Mouse (Mus musculus): ENCODE data around the gene Riiad1. TPM values are rescaled to one million over a fixed set of nuclear protein-coding genes. Genes with fewer than 3 reads are reported as not detected.

Gene Riiad1
- 1 to 10 TPM; 1.8 to 2.2 TPM for total RNA-seq (2021)
- long read RNA-seq, experiment 1, partial matches to known transcripts = 4 of 4 reads
- long read RNA-seq, experiment 1, other reads (novel, unspliced or antisense) = 0 of 4 reads
- long read RNA-seq, experiment 2, partial matches to known transcripts = 2 of 3 reads
- long read RNA-seq, experiment 2, other reads (novel, unspliced or antisense) = 1 of 3 reads

DNA sequence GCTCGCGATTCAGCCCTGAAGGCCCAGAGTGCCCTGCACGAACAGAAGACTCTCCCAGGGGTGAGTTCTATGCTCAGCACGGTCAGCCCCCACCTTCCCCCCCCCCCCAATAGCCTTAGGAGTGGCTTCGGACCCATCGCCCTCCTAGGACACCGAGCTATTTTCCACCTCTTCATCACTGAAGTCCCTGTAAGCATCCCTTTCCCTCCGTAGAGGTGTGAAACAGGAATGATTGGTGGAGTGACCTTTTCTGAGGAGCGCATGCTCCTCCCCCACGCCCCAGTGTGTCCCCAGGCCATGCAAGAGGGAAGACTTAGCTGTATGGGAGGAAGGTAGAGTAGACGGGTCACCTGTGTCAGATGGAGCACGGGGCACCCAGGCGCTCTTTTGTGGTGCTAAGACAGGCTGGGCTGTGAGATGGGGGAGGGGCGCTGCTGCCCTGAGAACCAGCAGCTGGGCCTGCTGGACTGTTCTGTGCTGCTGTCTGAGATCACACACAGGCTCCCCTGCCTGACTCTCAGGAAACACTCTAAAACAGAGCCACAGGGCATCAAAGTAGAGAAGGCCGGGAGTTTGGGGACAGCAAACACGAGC lies at the start of gene Riiad1:
Riiad1 (minus strand) TSS at position 51 of the 594 bp plus-strand sequence.
- no peak for DNase-seq

DNA sequence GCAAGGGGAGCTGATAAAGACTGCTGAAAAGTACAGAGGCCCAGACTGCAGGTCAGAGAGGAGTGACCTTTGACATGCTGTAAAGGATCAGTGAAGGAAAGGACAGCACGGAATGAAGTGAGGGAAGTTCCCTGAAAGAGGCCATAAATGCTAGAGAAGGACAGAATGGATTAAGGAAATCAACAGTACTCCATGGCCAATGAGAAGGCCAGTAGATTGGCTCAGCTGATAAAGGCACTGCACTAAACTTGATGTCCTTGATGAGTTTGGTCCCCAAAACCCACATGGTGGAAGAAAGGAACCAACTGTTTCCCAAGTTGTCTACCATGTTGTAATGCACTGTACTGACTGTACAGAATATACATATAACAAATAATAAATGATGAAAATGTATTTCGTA lies 46.6 kb upstream of the Riiad1 start:
- no peak for DNase-seq

DNA sequence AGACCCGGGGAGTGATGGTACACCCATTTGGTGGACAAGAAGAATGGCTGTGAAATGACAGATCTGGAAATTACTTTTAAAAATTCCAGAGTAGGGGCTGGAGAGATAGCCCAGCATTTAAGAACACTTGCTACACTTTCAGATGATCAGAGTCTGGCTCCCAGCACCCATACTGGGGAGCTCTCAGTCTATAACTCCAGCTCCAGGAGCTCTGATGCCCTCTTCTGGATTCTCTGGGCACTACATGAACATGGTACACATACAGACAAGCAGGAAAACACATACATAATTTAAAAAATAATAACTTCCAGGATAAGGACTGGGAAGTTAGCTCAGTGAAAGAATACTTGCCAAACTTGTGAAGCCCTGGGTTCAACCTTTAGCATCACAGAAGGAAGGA lies 26.5 kb upstream of the Riiad1 start:
- peak in 1 of 2 experiments; percentile 15 for DNase-seq

DNA sequence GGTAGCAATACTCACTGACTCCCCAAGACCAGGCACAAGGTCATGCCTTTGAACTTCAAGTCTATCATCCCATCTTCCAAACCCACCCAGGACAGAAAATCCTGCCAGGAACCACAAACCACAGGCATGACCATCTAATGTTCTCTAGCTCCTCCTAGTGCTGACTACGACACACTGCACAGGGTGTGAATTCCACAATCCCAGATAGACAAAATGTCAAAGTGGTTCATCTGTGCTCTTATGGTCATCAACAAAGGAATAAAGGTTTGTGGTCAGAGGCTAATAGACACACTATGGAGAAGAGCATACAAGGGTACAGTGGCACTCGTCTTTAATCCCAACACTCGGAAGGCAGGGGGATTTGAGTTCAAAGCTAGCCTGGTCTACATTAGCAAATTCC lies 22.1 kb upstream of the Riiad1 start:
- DNase-seq = peak in 1 of 2 experiments; percentile 50

DNA sequence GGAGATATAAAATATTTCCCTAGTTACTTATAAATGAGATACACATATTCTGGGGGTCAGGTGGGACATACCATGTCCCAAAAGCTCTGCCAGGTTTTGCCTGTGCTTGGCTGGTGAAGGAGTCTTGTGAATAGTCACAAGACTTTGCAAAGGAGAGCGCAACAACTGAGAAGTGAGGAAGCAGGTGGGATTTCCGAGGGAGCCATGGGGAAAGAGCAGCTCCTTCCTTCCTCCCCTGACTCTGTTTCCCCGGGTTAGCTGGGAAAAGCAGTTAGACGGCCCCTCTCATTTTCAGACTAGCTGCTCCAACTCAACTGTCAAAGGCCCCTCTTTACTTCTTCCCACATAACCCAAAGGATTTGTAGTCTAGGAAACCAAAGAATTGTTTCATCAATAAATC lies 17.0 kb upstream of the Riiad1 start:
- DNase-seq = no peak

DNA sequence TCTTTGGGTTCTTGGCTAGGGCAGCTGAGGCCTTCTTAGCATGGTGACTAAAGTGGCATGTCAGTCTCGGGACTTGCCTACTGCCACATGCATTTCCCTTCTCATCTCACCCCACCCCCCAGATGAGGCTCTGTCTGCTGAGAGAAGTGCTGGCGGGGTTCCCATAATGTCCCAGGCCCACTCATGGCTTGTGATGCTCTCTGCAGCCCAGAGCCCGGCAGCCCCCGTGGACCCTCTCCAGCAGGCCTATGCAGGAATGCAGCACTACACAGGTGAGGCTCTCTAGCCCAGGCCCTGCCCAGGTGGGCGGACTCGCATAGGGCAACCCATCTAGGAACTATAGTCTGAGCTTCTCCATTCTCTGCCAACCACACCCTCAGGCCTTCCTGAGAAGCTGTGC lies 7.4 kb upstream of the Riiad1 start:
- DNase-seq = no peak

DNA sequence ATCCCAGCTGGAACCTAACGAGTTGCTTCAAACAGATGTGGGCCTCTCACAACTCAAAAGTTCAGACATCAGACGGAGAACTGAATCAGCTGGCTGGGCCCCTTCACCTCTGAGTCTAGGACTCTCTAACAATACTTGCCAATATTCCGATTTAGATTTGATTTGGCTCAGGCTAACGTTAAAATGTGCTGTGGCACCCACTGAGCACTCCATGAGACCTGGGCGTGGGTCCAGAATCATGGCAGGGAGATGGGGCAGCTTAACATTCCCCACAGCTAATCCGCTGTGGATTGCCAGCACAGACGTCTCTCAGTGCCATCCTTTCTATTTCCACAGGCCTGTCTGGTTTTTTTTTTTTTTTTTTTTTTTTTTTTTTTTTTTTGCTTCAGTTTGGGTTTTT lies 5.8 kb upstream of the Riiad1 start:
- DNase-seq = no peak

DNA sequence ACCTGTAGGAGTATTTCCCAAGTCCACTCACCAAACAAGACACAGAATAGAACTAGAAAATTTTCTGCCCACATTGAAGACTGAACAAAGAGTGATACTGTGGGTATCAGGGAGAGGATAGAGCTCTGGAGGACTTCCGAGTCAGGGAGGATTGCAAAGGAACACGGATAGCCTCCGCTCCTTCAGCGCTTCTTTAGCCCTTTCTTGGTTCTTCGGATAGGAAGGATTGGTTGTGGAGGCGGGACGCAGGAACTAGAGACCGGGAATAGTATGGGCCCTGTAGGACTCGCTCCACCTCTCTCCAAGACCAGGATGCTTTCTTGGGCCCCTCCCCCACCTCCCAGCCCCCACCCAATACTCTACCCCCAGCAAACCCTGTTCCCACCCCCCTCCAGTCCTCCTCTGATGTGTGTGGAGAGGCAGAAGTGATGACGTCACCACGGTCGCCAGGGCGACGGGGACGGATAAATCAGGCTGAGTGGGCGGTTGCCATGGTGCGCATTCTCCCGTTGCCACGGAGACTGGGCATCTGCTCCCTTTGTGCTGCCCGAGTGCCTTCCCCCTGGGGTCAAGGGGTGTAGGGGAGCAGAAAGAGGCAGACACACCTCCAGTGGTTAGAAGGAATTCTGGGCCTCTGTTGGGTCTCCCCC lies 3.8 kb upstream of the Riiad1 start:
- no peak for DNase-seq

DNA sequence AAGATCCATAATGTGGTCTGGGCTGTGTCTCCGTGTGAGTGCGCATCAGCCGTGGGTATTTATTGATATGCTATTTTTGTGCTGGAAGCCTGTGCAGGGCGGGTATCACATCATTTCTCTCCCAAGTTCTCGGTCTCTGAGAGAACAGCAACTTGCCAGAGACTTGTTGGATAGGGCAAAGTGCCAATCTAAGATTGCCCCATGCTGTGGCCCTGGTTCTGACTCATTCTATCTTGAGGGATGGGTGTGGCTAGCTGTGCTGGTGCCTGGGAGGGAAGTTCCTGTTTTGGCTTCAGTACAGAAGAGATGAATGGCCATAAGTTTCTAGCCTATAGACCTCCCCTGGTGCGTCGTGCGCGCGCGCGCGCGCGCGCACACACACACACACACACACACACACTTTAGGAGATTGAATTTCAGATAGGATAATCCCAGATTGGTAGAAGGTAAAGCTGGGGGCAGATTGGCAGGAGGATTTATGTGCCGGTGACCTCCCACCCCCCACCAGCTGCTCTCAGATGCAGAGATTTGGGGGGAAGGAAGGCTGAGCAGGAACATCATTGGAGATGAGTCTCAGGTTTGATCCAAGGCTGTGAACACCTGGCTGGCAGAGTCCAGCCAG lies 2.7 kb upstream of the Riiad1 start:
- DNase-seq = peak; percentile 20 to 59

DNA sequence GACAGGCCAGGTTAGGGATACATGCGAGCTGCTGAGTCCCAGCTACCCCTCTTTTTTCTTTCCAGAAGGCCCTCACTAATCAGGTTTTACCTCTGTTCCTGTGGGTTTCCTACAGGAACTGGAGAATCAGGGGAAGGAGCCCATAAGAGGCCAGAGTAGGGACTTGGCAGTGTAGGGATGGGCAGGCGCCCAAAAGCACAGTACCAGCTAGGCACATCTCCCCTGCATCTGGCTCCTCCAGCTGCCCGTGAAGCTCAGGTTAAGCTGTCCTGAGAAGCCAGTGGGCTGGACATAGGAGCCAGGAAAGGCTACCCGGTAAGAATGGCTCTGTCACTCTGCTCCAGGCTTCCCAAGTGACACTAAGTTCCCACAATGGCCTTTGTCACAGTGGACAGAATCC lies 1.3 kb upstream of the Riiad1 start:
- no peak for DNase-seq

DNA sequence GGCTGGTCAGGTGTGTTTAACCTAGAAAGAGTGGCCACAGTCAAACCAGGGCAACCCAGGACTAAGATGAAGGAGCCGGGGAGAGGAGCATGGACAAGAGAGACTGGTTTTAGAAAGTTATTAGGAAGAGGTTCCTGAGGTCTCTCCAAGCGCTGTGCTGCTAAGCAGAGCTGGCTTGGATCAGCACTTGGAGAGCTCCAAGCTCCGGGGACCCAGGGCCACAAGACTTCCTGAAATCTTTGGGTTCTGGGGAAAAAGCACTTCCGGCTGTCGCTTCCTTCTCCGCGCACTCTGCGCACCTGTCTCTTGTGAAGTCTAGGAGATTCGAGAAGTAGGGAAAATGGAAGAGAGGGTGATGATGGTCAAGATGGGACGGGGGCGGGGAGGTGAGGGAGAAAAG lies 577 bp downstream of the Riiad1 start:
- no peak for DNase-seq

DNA sequence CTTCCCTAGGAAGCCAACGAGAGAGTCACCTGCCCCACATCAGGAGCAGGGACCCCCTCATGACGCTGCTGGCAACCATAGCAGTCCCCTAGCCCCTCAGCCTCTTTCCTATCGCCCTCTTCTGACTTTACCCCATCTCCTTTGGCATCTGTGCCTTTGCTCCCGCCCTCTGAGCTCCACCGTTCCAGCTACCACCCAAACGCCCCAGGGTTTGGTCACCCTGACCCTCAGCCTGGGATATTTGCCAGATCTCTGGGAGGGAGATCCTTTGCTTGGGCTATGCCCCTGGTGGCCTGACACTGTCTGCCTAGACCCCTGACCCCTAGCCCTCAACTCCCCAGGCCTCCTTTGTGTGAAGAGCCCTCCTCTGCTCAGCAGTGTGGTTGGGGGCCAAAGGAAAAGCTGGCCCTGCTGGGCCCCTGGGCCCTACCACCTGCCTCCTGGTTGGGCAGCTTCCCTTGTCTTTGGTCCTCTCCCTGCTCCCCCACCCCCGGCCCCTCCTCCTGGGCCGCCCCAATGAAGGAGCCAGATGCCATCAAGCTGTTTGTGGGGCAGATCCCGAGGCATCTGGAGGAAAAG lies 1.5 kb downstream of the Riiad1 start:
- no peak for DNase-seq

DNA sequence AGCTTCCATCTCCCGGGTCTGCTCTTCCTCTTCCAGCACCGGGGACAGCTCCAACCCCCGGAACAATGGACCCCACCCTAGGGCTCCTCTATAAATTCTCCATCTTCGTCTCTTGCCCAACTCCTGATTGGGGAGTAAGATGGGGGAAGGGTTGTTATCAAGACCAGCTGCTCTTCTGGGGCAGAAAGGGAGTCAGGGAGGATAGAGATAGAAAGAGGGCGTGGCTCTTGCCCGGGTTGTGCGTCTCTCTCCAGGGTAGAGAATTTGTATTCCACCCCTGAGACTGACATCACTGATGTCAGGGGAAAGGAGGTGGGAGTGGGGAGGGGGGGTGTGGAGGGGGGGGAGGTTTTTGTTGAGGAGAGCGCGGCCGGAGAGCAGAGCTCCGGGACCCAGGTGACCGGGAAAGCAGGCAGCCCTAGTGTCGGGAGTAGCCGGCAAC lies 2.1 kb downstream of the Riiad1 start, which contains the start of gene Celf3:
Celf3 (plus strand) TSS at position 315 of the 442 bp plus-strand sequence.
- no peak for DNase-seq

DNA sequence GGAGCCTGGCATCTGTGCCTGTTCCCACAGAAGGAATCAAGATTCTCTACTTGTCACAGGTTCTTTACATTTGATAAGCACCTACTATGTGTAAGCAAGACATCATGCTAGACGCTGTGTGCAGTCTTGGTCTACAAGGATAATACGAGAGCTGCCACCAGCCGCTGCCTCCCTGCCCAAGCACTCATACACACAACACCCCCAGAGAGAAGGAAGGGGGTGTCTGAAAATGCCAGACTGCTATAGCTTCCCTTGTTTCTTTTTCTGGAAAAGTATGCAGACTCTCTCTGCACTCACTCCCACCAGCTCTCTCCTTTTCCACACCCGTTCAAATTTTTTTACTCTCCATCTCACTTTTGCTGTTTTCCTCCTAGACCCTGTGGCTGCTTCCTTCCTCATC lies 2.7 kb downstream of the Riiad1 start:
- no peak for DNase-seq

DNA sequence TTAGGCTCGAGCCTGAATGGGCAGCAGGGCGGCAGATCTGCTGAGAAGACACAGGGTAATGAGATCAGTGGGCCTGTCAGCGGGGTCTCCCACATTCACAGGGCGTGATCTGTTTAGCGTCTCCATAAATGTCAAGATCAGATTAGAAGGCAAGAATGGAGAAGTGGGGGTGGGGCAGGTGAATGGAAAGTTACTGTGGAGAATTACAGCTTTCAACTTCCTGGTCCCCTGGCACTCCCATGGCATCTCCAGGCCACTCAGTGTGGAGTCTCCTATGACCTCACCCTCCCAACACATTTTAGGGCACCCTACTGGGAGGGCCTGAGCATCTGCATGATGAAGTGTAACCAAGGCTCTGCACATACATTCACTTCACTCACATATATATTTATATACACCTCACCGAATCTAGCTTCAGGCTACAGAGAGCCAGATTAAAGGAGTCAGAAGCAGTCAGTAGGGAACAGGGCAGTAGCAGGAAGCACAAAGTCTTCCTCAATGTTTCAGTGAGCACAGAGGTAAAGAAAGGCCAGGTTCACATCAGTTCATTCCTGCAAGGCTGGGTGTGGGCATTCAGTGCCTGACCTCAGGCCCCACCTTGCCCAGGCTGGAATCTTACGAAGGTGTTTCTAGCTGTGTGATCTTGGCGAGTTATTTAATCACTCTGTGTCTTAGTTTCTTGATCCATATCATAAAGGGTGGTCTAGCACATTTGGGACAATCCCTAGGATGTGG lies 3.7 kb downstream of the Riiad1 start:
- no peak for DNase-seq

DNA sequence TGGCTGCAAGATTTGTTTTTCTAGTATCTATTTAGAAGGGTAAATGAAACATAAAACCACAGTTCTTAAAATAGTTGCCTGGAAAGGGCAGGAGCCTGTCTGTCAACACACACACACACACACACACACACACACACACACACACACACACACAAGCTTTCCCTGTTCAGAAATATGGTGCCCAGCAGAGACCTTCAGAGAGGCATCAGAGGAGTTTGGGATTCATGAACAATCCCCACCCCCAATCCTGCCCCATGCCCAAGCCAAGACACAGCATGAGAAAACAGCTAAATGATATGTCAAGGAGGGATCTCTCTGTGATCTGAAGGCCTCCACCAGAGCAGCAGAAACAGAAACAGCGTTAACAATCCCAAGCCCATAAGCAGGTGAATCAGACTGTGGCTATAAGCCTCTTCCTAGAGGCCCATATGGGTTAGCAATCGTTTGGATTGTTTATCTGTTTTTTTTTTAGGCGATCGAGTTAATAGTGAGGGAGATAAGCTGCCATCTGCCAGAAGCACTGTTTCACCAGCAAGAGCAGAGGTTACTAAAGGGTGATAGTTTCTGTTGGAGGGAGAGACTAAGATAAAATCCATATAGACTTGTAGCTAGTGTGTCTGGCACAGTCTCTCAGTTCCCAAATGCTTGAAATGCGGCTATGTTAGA lies 6.4 kb downstream of the Riiad1 start:
- DNase-seq = peak in 1 of 2 experiments; percentile 16

DNA sequence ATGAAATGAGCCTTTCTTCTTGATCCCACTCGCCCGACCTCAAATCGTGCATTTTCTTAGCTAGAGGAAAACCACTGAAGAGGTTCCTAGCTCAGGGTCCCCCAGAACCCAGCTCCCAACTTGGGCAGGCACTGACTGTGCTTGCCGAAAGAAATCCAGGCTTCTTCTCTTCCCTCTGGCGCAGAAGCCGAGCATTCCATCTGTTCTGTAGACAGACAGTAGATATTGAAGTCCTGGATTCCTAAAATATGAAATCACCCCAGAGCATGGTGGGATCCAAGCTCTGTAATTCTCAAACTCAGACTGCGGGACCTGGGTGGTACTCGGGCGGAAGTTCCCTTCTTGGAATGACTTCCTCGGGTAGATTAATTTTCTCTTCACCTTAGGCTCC lies 7.0 kb downstream of the Riiad1 start:
- DNase-seq = no peak

DNA sequence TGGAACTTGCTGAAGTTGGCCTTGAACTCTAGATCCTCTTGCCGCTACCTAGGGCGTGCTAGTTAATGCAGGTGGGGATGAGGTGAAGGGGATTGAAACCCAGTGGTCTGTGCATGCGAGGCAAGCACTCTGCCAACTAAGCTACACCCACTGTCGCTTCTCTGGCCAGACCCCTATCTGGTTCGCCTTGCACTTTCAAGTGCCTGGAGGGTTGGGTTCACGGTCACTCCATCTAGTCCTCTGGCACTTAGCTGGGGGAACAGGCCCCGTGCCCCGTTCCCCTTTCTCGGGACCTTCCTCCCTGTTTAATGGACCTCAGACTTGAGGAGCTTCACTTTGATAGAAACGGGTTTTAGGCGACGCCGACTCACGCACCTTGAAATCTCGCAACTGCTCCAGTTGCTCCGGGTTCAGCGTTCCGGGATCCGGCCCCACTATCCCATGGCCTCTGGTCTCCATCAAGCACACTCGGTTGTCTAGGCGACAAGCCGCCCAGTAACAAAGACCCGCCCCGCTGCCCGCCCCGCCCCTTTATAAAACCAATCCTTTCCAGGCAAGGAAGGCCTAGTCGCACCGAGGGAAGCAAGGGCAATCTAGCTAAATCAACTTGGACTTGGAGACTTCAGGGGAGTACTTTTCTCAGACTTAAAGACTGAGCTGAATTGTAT lies 7.6 kb downstream of the Riiad1 start:
- DNase-seq = peak; percentile 44 to 48

DNA sequence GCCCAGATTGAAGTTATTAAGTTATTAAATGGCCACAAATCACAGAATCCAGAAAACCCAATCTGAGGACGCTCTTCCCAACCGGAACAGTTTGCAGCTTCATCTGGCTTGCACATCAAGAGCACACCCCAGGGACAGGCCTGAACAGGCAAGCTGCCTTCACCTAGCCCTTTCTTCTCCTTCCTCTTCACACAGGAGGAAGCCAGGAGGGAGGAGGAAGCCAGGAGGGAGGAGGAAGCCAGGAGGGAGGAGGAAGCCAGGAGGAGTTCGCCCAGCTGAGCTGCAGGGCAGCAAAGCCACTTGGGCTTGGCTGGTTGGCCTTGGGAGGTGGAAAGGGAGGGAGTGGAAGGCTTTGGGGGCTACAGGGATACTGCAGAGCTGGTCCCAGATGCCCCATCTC lies 11.2 kb downstream of the Riiad1 start:
- DNase-seq = no peak

DNA sequence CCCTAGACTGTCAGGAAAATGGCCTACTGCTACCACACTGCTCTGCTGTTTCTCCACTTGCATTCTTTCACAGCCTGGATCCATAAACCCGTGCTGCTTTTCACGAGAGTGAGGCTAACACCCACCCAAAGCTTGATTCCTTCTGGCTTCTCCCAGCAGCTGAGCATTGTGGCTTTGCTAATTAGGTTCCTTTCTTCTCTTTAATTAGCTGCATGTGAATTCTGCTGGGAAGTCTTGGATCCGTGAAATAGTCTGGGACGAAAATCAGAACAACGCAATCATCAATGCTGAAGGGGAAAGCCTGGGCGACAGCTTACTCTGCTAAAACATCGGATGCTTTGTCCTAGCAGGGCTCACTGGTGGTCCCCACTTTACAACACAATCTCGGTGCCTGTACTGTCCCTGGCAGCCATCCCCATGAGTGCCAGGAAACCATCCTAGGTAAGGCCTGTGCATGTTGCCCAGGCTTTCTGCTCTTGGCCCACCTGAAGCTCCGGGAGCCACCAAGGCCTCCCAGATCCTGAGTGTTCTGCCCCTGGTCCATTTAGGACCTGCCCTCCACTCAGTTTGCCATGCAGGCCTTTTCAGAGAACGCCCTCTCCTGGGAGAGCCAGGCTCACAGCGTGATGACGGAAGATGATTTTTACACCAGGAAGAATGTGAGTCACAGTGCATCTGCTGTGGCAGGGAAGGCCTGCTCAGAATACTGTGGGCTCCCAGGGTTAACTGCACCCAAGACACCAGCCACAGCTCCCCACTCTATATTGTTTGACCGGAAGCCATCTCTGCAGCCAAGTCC lies 14.3 kb downstream of the Riiad1 start:
- DNase-seq = no peak
